Comparison of ENCODE assay signal across 26 mouse cellular contexts in genomic region chr17:5655536-5655935, GRCm38 (mm10).
"Had no signal": no experiment of that assay in that cellular context is flagged by ENCODE, and none has a peak within 500 bp of the region (broad histone marks: within the 10 kb centered on the region; RNA-seq: fewer than 3 reads in every experiment).

No protein-coding gene starts in this region.

- H3K4me3 ChIP-seq: heart, adult 2 months; heart, embryonic 12.5 days; hindbrain, embryonic 10.5 days; hindbrain, embryonic 12.5 days; intestine, embryonic 15.5 days; left cerebral cortex, adult 2 months; limb, embryonic 10.5 days; limb, embryonic 12.5 days; liver, embryonic 13.5 days; liver, embryonic 15.5 days had no signal

- H3K4me1 ChIP-seq: heart, embryonic 12.5 days; intestine, embryonic 15.5 days; liver, embryonic 13.5 days; liver, embryonic 15.5 days had no signal

- DNase-seq: gastrocnemius, postnatal 14 days; gastrocnemius, postnatal 36 days; heart, adult 2 months; heart, postnatal 10 days; heart, postnatal 4 days; kidney, adult 18-20 months; kidney, adult 8-10 months; kidney, postnatal 10 days; kidney, postnatal 25 days; kidney, postnatal 4 days; liver; liver, embryonic 13.5 days; liver, postnatal 0 days had no signal

- H3K36me3 ChIP-seq: heart, embryonic 12.5 days; hindbrain, embryonic 10.5 days; hindbrain, embryonic 12.5 days; intestine, embryonic 15.5 days; limb, embryonic 10.5 days; limb, embryonic 12.5 days; liver, embryonic 15.5 days had no signal

- H3K4me2 ChIP-seq: heart, embryonic 12.5 days; hindbrain, embryonic 12.5 days; hindbrain, embryonic 14.5 days; intestine, embryonic 15.5 days; limb, embryonic 12.5 days; liver, embryonic 11.5 days; liver, embryonic 13.5 days; liver, embryonic 15.5 days had no signal

- H3K9ac ChIP-seq: heart, embryonic 12.5 days; hindbrain, embryonic 12.5 days; hindbrain, embryonic 14.5 days; intestine, embryonic 15.5 days; limb, embryonic 12.5 days; liver, embryonic 13.5 days; liver, embryonic 15.5 days; liver, postnatal 0 days had no signal

- H3K27ac ChIP-seq: heart, adult 2 months; hindbrain, embryonic 10.5 days; hindbrain, embryonic 12.5 days; hindbrain, embryonic 14.5 days; intestine, embryonic 15.5 days; left cerebral cortex, adult 2 months; limb, embryonic 10.5 days; limb, embryonic 12.5 days; liver, embryonic 13.5 days; liver, embryonic 15.5 days had no signal

- H3K27me3 ChIP-seq: heart, embryonic 12.5 days; hindbrain, embryonic 12.5 days; intestine, embryonic 15.5 days; limb, embryonic 12.5 days; liver, embryonic 13.5 days; liver, embryonic 15.5 days had no signal

- ATAC-seq: hindbrain, embryonic 16.5 days; inflammation-experienced regulatory T-cells, adult 6 months; intestine, embryonic 15.5 days; intestine, postnatal 0 days; liver, postnatal 0 days had no signal

- H3K9me3 ChIP-seq: heart, embryonic 12.5 days; hindbrain, embryonic 10.5 days; hindbrain, embryonic 12.5 days; intestine, embryonic 15.5 days; limb, embryonic 10.5 days; limb, embryonic 12.5 days; liver, embryonic 13.5 days; liver, embryonic 15.5 days had no signal
